Mouse (Mus musculus) spleen, adult 2 months (tissue): ENCODE measurements around the gene C530008M17Rik.

Experiments used
- CTCF ChIP-seq: fragments of 200-500 bp; IDR thresholded peaks from 2 replicates; pipeline ENCODE4 v1.5.1; 2011; ENCODE audit warnings: mild to moderate bottlenecking, inconsistent platforms; ENCODE audit not compliant: insufficient read depth, insufficient read length, insufficient replicate concordance; ENCODE audit errors: extremely low read depth
- POLR2A ChIP-seq: fragments of 200-500 bp; IDR thresholded peaks from 2 replicates; pipeline ENCODE4 v1.6.1; 2011; ENCODE audit warnings: low read depth, low read length, inconsistent platforms

- TF ChIP-seq CTCF (no peak), POLR2A (no peak)
Observed at GRCm38 (mm10) chr5:76644234-76644633, 12.1 kb upstream of the C530008M17Rik start.
